Mouse (Mus musculus) erythroid progenitor cell, adult 5-6 weeks (primary cell): Measurements from ENCODE around the gene Vbp1. TPM values are rescaled to one million over a fixed set of nuclear protein-coding genes. Genes with fewer than 3 reads are reported as not detected.

Source experiments
- ATAC-seq: replicated peaks from 2 replicates; pipeline ENCODE4 v1.8.0; 2016; ENCODE audit warnings: moderate number of reproducible peaks, mild to moderate bottlenecking, moderate TSS enrichment, inconsistent platforms; ENCODE audit not compliant: poor library complexity, low FRiP score, severe bottlenecking
- total RNA-seq, 2 experiments: library from RNA; stranded (forward) in 1 of 2; stranded (reverse) in 1 of 2; fragments of 150-400 nt in 1 of 2; fragments of 186-747, 209-891 nt in 1 of 2; gene quantifications; 2 replicates each; pipeline versions ENCODE4 v1.2.3 to v1.2.4; 2015 to 2017; ENCODE audit warnings: low replicate concordance in 2 of 2

Vbp1 gene
- 98.4 and 162 TPM in 2 replicates for total RNA-seq (2015; ENCODE audit: low replicate concordance)
- 122 and 126 TPM in 2 replicates for total RNA-seq (2017; ENCODE audit: low replicate concordance)

DNA sequence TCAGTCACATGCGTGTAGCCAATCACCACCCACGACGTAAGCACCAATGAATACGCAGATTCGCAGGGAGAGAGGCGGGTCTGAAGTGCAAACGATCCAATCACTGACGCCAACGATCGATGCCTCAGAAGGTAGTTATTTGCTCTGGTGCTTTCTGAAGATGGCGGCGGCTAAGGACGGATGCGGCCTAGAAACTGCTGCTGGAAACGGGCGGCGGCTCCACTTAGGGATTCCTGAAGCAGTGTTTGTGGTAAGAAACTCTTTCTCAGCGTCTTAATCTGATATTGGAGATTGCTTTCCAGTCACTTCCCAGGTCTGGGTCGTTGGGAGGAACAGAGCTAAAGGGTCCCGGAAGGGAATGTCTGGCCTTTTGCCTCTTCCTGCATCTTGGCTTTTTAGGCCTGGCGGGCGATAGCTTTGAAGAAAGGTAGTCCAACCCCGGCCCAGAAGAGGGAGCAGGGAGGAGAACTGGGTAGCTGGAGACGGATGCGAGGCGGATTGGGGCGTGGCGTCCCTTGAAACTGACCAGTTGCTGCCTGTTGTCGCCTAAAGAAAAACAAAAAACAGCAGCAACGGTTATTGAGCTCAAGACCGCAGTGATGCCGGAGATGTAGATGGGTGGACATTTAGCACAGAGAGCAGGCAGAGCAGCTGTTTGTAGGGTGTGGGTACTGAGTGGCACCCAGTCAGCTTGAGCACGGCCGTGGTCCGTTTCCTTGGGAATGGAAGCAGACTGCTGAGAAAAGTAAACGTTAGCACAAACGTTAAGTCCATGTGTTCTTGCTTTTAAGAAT lies at the start of gene Vbp1:
Vbp1 (plus strand) TSS at position 121 of the 794 bp plus-strand sequence.
- ATAC-seq, result peak; percentile 100

DNA sequence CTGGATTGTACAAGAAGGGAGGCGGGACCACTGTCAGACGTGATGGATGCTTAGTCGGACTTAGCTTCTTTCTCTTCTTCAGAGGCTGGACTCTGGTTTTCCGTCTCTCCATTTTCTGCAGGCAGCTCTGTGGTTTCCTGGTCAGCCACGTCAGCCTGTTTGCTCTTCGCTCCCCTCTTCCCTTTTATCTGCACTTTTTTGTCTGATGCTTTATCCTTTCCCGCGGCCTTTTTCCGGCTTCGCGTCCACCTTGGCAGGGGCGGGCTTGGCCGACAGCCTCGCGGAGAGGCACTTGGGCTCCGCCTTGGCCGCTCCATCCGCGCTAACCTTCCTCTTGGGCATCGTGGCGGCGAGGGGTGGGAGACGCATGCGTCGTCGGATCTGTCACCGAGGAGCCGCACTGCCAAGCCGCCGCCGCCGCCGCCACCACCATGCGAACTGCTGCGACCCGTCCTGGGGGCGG lies 38.9 kb upstream of the Vbp1 start:
- peak; percentile 79 for ATAC-seq

DNA sequence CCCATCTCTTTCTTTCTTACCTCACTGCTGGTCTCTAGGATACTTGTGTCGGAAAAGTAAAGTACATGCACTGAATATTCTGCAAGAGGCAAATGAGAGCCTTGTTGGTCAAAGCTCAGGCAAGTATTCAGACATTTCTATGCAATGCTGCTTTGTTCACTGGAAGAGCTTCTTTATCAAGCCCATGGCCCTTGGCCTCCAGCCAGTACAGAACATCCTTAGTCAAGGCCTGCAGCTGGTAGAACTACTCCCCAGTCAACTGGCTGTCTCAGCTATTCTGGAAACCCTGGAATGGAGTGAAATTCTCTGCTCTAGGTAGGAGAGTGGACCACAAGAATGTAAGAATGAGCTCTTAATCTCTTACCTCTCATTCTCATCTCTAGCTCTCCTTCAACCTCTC lies 24.2 kb upstream of the Vbp1 start:
- no peak for ATAC-seq

- ATAC-seq, result 0 out of 2 replicates have a peak, but pooled peaks have one; percentile 5
Measured at GRCm38 (mm10) chrX:75513787-75514178, 316 bp upstream of the Vbp1 start.

DNA sequence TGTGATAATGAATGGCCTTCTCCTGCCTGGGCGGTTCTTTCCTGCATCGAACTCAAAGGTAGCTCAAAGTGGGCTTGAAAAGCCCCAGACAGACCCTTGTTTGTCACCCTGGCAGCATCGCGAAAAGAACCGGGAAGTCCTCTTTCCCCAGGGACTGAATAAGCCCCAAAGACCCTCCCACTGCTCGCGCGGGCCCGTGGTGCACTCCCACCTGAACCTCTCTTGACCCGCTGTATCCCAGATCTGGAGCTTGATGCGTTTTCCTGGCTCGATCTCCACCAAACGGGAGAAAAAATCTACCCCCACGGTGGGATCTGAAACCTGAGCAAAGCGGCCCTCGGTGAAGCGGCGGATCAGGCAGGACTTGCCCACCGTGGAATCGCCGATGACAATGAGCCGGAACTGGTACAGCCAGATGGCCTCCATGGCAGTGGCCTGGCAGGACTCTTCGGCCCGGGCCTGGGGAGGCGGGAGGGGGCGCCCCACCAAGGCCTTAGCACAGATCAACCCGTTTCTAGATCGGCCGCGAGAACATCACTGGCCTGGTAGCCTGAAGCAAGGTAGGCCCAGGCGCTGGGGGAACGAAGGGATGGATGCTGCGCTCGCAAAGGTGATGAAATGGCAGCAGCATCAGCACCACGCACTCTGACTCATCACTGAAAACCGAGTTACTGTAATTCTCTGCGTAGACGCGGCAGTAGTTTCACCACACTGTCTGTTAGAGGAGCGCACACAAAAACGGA lies 63.7 kb downstream of the Vbp1 start, which contains the start of gene Rab39b:
Rab39b (minus strand) TSS at position 650 of the 743 bp plus-strand sequence.
- no peak for ATAC-seq

DNA sequence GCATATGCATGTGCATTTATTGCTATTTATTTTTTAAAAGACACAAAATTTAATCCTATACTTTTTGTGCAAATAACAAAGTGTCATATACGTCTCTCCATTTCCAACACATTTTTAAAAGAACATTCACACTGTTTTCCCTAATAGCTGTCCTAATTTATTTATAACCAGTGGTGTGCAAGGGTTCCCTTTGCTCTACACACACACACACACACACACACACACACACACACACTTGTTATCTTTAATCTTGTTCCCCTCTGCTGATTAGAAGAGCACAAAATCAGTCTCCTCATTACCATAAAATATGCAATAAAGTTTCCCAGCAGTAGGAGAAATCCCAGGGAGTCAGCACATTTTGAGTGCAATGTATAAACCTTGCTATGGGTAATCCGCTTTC lies 64.4 kb downstream of the Vbp1 start:
- no peak for ATAC-seq

Other genes starting within 250 kb of the Vbp1 start
- 26.8 and 30.3 TPM in 2 replicates for gene Fundc2, start 131.9 kb upstream of the Vbp1 start, total RNA-seq (2015; ENCODE audit: low replicate concordance)
- gene Fundc2, start 131.9 kb upstream of the Vbp1 start, total RNA-seq (2017; ENCODE audit: low replicate concordance), result 33.5 and 39.8 TPM in 2 replicates
- gene F8, start 131.7 kb upstream of the Vbp1 start, total RNA-seq (2015; ENCODE audit: low replicate concordance), result 6.3 and 6.8 TPM in 2 replicates
- 4.0 and 8.5 TPM in 2 replicates for gene F8, start 131.7 kb upstream of the Vbp1 start, total RNA-seq (2017; ENCODE audit: low replicate concordance)
- 71.7 and 83.4 TPM in 2 replicates for gene Cmc4, start 97.7 kb upstream of the Vbp1 start, total RNA-seq (2015; ENCODE audit: low replicate concordance)
- 25.9 and 54.6 TPM in 2 replicates for gene Cmc4, start 97.7 kb upstream of the Vbp1 start, total RNA-seq (2017; ENCODE audit: low replicate concordance)
- gene Mtcp1, start 97.7 kb upstream of the Vbp1 start, total RNA-seq (2015; ENCODE audit: low replicate concordance), result 27.4 and 32.7 TPM in 2 replicates
- gene Mtcp1, start 97.7 kb upstream of the Vbp1 start, total RNA-seq (2017; ENCODE audit: low replicate concordance), result 62.5 and 68.3 TPM in 2 replicates
- 27.4 and 53.7 TPM in 2 replicates for gene Brcc3, start 97.7 kb upstream of the Vbp1 start, total RNA-seq (2015; ENCODE audit: low replicate concordance)
- gene Brcc3, start 97.7 kb upstream of the Vbp1 start, total RNA-seq (2017; ENCODE audit: low replicate concordance), result 35.6 and 43.5 TPM in 2 replicates
- not detected in 2 replicates for gene Rab39b, start 63.9 kb downstream of the Vbp1 start, total RNA-seq (2015; ENCODE audit: low replicate concordance)
- gene Rab39b, start 63.9 kb downstream of the Vbp1 start, total RNA-seq (2017; ENCODE audit: low replicate concordance), result not detected in 2 replicates